Comparison of ENCODE assay signal across 7 mouse cellular contexts in genomic region chr14:16598074-16598501, GRCm38 (mm10).
DNase-seq lines count a peak whose midpoint lies in the region; ATAC-seq and TF ChIP-seq lines count a peak whose summit lies in the region.

No protein-coding gene starts in this region.

- no peaks in the 10 kb centered on the region for H3K27me3 ChIP-seq in midbrain, embryonic 14.5 days (ENCODE audit: control insufficient read depth, insufficient read depth, low read length)
- no peaks in the 10 kb centered on the region for H3K27me3 ChIP-seq in midbrain, embryonic 13.5 days
- peaks cover 7% of the 10 kb centered on the region; the same call in 1 of the 2 replicates for H3K27me3 ChIP-seq in intestine, embryonic 16.5 days (replicated peaks; ENCODE audit: control insufficient read depth, insufficient read depth, low read length)

- H3K4me3 ChIP-seq in midbrain, embryonic 14.5 days (replicated peaks; ENCODE audit: low read depth, low read length): no peak overlapping the region
- no peak overlapping the region for H3K4me3 ChIP-seq in midbrain, embryonic 13.5 days (replicated peaks)
- H3K4me3 ChIP-seq in intestine, embryonic 16.5 days (ENCODE audit: low read length): no peak overlapping the region

- no peaks in the 10 kb centered on the region for H3K9me3 ChIP-seq in midbrain, embryonic 14.5 days (ENCODE audit: control insufficient read depth, low read length)
- no peaks in the 10 kb centered on the region for H3K9me3 ChIP-seq in midbrain, embryonic 13.5 days
- H3K9me3 ChIP-seq in intestine, embryonic 16.5 days (ENCODE audit: control insufficient read depth, low read length): no peaks in the 10 kb centered on the region

- TF ChIP-seq POLR2A in brain, embryonic 14.5 days (IDR thresholded peaks at IDR 0.05; ENCODE audit: borderline replicate concordance, extremely low read depth, insufficient read depth, insufficient read length, poor library complexity, severe bottlenecking): no peak

- 0 out of 2 replicates have a peak overlapping the region, but pooled peaks have one; percentile 5 for H3K27ac ChIP-seq in midbrain, embryonic 14.5 days (replicated peaks; ENCODE audit: low read depth, low read length)
- no peak overlapping the region for H3K27ac ChIP-seq in midbrain, embryonic 13.5 days
- no peak overlapping the region for H3K27ac ChIP-seq in intestine, embryonic 16.5 days (ENCODE audit: low read length)

- no peaks in the 10 kb centered on the region for H3K36me3 ChIP-seq in midbrain, embryonic 14.5 days (ENCODE audit: control insufficient read depth, insufficient read depth, low read length)
- H3K36me3 ChIP-seq in midbrain, embryonic 13.5 days: no peaks in the 10 kb centered on the region
- no peaks in the 10 kb centered on the region for H3K36me3 ChIP-seq in intestine, embryonic 16.5 days (ENCODE audit: control insufficient read depth, insufficient read depth, low read length)

- no peak overlapping the region for H3K9ac ChIP-seq in midbrain, embryonic 14.5 days (replicated peaks; ENCODE audit: low read length)
- no peak overlapping the region for H3K9ac ChIP-seq in midbrain, embryonic 13.5 days (replicated peaks)
- no peak overlapping the region for H3K9ac ChIP-seq in intestine, embryonic 16.5 days (ENCODE audit: low read depth, low read length)

- H3K4me2 ChIP-seq in midbrain, embryonic 14.5 days (ENCODE audit: low read length): no peak overlapping the region
- no peak overlapping the region for H3K4me2 ChIP-seq in midbrain, embryonic 13.5 days (replicated peaks)
- no peak overlapping the region for H3K4me2 ChIP-seq in intestine, embryonic 16.5 days (ENCODE audit: low read depth, low read length)

- no peak for ATAC-seq in midbrain, embryonic 14.5 days (ENCODE audit: low FRiP score, low TSS enrichment)
- ATAC-seq in midbrain, embryonic 13.5 days: no peak
- ATAC-seq in intestine, embryonic 16.5 days: 0 out of 2 replicates have a peak, but pooled peaks have one; percentile 26

- DNase-seq in midbrain, embryonic 14.5 days: peak; percentile 62
- peak; percentile 56 for DNase-seq in brain, embryonic 14.5 days (ENCODE audit: low read depth)
- DNase-seq in fibroblast of lung, adult 2 months (ENCODE audit: low read depth): peak; percentile 79
- DNase-seq in mesoderm, embryonic 11.5 days (ENCODE audit: low read depth, low spot score): peak; percentile 56
- no peak for DNase-seq in thymus, postnatal 4 days

- 40% methylated on average over 4 of the region's 4 CpGs for WGBS in midbrain, embryonic 14.5 days
- 54% methylated on average over 4 of the region's 4 CpGs for WGBS in midbrain, embryonic 13.5 days
- 30% methylated on average over 4 of the region's 4 CpGs for WGBS in intestine, embryonic 16.5 days

- TF ChIP-seq CTCF in brain, embryonic 14.5 days (IDR thresholded peaks at IDR 0.05; ENCODE audit: borderline replicate concordance, extremely low read depth, insufficient read depth, insufficient read length): no peak

- 0 out of 2 replicates have a peak, but pooled peaks cover 4% of the 10 kb centered on the region for H3K4me1 ChIP-seq in midbrain, embryonic 14.5 days (ENCODE audit: control insufficient read depth, insufficient read depth, low read length)
- H3K4me1 ChIP-seq in midbrain, embryonic 13.5 days (replicated peaks): peaks cover 9% of the 10 kb centered on the region
- peaks cover 3% of the 10 kb centered on the region; the same call in 1 of the 2 replicates for H3K4me1 ChIP-seq in intestine, embryonic 16.5 days (ENCODE audit: control insufficient read depth, insufficient read depth, low read length)
